Mouse (Mus musculus): ENCODE data around the gene Barx1. TPM values are rescaled to one million over a fixed set of nuclear protein-coding genes. Genes with fewer than 3 reads are reported as not detected.

Barx1 gene
- polyA plus RNA-seq (2012; rRNA removed), result 0.10 and 0.94 TPM in 2 replicates

DNA sequence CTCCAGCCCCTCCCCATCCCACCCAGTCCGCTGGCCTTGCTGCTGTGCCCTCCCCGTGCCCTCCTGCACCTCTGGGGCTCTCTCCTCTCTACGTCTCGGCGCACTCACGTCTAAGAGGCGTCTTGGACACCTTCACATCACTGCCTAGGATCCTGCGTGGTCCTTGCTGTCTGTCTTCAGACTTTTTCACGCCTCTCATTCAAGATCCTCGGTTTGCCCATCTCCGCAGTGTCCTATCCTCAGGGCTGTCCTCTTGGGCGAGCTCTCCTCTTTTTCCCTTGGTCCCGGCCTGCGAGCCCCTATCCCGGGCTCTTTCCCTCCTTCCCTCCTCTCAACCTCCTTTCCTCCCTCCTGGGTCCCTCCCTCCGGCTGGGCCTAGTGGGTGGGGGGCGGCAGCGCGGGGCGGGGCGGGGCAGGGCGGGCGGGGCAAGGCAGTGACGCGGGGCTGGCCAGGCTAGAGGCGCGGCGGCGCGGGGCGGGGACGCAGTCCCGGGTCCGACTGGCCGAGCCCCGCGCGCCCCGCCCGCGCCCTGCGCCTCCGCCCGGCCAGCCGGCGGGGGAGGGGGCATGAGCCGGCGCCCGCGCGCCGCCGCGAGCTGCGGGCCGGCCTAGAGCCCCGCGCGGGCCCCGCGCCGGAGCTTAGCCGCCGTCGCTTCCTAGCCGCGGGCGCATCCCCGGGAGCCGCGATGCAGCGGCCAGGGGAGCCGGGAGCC is at the start of gene Barx1:
Gene Barx1 (plus strand): TSS at position 568 of the 713 bp plus-strand sequence.

DNA sequence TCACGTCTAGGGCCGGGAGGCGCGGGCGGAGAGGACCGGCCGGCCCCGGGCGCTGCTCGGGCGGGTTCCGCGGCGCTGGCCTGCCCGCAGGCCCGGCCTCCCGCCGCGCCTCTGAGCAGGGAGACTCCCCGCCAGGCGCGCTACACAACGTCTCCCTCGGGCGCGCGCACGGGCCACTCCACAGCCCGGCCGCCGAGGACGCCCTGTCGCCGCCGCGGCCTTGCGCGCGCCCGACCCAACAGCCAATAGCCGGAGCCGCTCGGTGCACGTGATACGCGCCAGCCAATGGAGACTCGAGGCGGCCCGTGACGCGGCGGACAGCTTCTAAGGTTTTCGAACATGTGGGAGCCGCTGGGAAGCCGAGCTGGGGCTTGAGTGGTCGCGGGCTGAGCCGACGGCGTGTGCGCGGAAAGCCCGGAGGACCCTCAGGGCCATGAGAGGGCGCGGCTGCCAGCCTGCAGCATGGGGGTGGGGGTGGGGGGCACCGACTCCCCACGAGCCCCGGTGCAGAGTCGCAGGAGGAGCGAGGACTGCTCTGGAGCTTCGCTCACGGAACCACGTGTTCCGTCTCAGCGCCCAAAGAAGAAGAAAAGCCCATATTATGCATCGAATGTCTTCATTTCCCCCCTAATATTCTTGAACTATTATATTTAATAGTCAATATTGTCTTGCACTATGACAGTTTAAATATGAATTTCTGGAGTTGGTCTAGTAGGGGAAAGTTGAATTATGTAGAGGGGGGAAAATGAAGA is 37.2 kb upstream of the Barx1 start, which contains the start of gene Ptpdc1:
Gene Ptpdc1 (minus strand): TSS at position 232 of the 752 bp plus-strand sequence.

Other genes starting within 250 kb of the Barx1 start
- 12.6 and 13.4 TPM in 2 replicates for gene Zfp169, start 149.5 kb upstream of the Barx1 start, polyA plus RNA-seq (2012; rRNA removed)
- 1.4 and 1.8 TPM in 2 replicates for gene A830005F24Rik, start 149.4 kb upstream of the Barx1 start, polyA plus RNA-seq (2012; rRNA removed)
- 14.5 and 15.0 TPM in 2 replicates for gene Ptpdc1, start 37.3 kb upstream of the Barx1 start, polyA plus RNA-seq (2012; rRNA removed)
- 17.8 and 22.5 TPM in 2 replicates for gene Phf2, start 208.1 kb downstream of the Barx1 start, polyA plus RNA-seq (2012; rRNA removed)